Mouse (Mus musculus): ENCODE data around the gene Ndufv1. TPM values are rescaled to one million over a fixed set of nuclear protein-coding genes. Genes with fewer than 3 reads are reported as not detected.
"Not testable (repeated sequence)": the region's sequence is repeated elsewhere in the genome, so short reads cannot be mapped to it uniquely, and the experiment has no call there.

The Ndufv1 gene
- 62.3 TPM in 2 replicates for polyA plus RNA-seq (2012; ENCODE audit: insufficient read depth, insufficient read length, missing spikeins)

DNA sequence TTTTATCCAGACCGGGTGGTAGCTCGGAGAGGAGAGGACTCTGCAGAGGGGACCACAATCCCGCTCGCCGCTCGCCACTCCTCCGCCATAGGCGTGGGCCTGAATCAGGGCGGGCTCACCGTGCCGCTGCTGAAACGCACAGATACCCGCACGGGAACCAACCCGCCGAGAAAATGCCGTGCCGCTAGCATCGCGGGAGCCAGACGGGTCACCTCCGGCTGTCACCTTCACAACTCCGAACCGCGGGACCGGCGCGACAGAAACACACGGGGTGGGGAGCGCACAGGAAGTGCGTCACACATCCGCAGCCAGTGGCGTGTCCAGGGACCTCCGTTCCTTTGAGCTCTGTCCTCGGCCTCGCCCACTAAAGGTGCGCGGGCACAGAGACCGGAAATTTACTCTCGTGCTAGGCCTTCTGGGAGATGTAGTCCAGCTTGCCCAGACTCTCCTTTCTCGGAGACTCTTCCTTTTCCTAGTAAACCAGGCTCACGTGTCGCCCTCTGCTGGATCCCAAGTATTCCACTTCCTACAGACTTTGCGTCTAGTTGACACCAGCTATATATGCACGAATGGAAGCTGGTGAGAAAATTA lies at the start of gene Ndufv1:
Gene Ndufv1 (minus strand): TSS at position 375 of the 591 bp plus-strand sequence.
- Histone ChIP-seq H3K4me3 (ENCODE audit: insufficient read depth, low read length) (peak within 1 kb of the TSS; percentile 91), H3K27ac (ENCODE audit: insufficient read depth, low read depth, low read length) (peak within 1 kb of the TSS; percentile 20), H3K4me1 (ENCODE audit: control insufficient read depth, insufficient read depth, low read length) (peaks cover 6% of the 10 kb centered on the region)
- no peak for TF ChIP-seq POLR2A (IDR thresholded peaks at IDR 0.05; ENCODE audit: borderline replicate concordance, low read depth, low read length)
- TF ChIP-seq CTCF (IDR thresholded peaks at IDR 0.05; ENCODE audit: low read depth, low read length): no peak

DNA sequence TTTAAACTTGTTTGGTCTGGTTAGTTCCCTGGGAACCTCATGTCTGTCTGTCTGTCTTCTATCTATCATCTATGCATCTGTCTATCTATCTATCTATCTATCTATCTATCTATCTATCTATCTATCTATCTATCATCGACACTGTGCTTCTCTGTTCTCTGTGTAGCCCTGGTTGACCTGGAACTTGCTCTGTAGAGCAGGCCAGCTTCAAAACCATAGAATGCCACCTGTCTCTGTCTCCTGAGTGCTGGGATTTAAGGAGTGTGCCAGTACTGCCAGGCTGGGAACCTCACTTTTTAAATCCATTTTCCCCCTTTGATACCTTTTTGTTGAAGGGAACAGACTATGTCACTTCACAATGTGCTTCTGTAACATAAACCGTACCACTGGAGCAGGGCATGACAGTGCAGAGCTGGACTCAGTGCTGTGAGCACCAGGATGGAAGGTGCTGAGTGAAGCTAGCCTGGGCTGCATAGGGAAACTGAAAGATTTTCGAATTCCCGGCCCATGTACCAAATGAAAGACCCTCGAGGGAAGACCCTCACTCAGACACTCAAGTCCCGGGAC lies 48.4 kb upstream of the Ndufv1 start:
- H3K4me3 ChIP-seq (ENCODE audit: insufficient read depth, low read length): no peak overlapping the region
- H3K4me1 ChIP-seq (ENCODE audit: control insufficient read depth, insufficient read depth, low read length): peaks cover 3% of the 10 kb centered on the region; the same call in 1 of the 2 replicates
- no peak for TF ChIP-seq POLR2A (IDR thresholded peaks at IDR 0.05; ENCODE audit: borderline replicate concordance, low read depth, low read length)
- TF ChIP-seq CTCF (IDR thresholded peaks at IDR 0.05; ENCODE audit: low read depth, low read length): no peak
- H3K27ac ChIP-seq (ENCODE audit: insufficient read depth, low read depth, low read length): no peak overlapping the region

DNA sequence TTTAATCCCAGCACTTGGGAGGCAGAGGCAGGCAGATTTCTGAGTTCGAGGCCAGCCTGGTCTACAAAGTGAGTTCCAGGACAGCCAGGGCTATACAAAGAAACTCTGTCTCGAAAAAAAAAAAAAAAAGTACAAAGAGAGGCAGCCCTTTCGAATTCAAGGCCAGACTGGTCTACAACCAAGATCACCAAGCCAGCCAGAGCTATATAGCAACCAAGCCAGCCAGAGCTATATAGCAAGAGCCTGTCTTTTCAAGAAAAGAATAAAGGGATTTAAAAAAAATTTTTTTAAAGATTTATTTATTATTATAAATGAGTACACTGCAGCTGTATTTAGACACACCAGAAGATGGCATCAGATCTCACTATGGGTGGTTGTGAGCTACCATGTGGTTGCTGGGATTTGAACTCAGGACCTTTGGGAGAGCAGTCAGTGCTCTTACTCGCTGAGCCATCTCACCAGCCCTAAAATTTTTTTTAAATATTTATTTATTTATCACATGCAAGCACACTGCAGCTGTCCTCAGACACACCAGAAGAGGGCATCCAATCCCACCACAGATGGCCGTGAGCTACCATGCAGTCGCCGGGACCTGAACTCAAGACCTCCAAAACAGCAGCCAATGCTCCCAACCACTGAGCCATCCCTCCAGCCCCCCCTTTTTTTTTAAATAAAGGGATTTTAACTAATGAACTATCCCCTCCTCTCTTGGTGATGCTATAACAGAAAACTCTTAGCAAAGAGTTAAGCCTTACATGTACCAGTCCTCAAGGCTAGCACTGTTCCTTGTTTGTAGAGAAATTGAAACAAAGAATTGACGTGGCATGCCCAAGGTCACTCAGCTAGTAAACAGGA lies 47.7 kb upstream of the Ndufv1 start:
- not testable (repeated sequence) for H3K4me1 ChIP-seq (ENCODE audit: control insufficient read depth, insufficient read depth, low read length); H3K27ac ChIP-seq (ENCODE audit: insufficient read depth, low read depth, low read length)

DNA sequence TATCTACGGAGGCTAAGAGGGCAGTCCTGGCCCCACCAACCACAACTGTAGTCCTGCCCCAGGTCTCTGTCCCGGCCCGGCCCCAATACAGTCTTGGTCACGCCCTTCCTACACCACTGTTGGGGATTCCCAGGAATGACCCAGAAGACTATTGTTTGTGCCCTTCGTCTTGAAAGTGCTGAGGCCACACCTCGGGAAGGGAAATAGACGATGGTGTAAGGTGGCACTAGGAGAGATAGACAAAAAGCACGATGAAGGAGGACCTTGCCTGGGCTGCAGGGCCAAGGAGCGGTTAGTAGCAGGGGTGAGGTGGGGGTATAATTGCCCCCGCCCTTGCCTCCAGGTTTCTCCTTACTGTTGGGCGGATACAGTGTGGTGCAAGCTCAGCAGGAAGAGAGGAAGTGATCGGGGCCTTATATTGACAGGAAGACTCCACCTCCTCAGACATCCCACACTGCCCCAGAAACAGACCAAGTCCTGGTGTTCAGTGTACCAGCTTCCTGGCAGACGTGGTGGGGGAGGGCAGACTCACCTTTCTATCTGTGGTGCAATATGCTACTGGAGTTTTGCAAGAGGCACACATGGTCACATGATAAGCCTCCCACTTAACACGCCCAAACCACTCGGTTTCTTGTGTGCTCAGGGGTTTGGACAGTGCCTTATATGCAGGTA lies 46.6 kb upstream of the Ndufv1 start, which contains the start of gene Gstp3:
Gene Gstp3 (minus strand): TSS at position 501 of the 672 bp plus-strand sequence.
- TF ChIP-seq POLR2A (IDR thresholded peaks at IDR 0.05; ENCODE audit: borderline replicate concordance, low read depth, low read length) (no peak), CTCF (IDR thresholded peaks at IDR 0.05; ENCODE audit: low read depth, low read length) (no peak)
- Histone ChIP-seq H3K4me3 (ENCODE audit: insufficient read depth, low read length) (no peak within 1 kb of the TSS), H3K27ac (ENCODE audit: insufficient read depth, low read depth, low read length) (no peak within 1 kb of the TSS), H3K4me1 (ENCODE audit: control insufficient read depth, insufficient read depth, low read length) (peaks cover 3% of the 10 kb centered on the region; the same call in 1 of the 2 replicates)

More for the DNA sequence above, 47.7 kb upstream of the Ndufv1 start:
- H3K4me3 ChIP-seq (ENCODE audit: insufficient read depth, low read length): not testable (repeated sequence)

DNA sequence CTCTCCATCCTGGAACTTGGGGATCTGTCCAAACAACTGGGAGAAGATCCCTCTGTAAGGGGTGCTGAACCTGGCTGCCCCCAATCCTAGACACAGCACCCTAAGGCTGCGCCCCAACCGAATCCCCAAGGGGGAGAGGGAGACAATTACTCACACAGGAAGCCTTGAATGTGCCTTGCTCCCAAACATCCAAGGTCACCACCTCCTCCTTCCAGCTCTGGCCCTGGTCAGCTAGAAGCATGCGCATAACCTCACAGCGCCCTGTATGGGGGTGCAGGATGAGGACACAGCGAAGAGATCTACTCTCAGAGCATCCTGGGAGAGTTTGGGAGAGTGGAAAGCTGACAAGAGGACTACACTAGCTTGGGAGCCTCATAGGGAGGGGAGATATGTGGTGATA lies 46.0 kb upstream of the Ndufv1 start:
- Histone ChIP-seq H3K4me1 (ENCODE audit: control insufficient read depth, insufficient read depth, low read length) (peaks cover 3% of the 10 kb centered on the region; the same call in 1 of the 2 replicates), H3K4me3 (ENCODE audit: insufficient read depth, low read length) (no peak overlapping the region)
- TF ChIP-seq CTCF (IDR thresholded peaks at IDR 0.05; ENCODE audit: low read depth, low read length): no peak
- no peak for TF ChIP-seq POLR2A (IDR thresholded peaks at IDR 0.05; ENCODE audit: borderline replicate concordance, low read depth, low read length)

DNA sequence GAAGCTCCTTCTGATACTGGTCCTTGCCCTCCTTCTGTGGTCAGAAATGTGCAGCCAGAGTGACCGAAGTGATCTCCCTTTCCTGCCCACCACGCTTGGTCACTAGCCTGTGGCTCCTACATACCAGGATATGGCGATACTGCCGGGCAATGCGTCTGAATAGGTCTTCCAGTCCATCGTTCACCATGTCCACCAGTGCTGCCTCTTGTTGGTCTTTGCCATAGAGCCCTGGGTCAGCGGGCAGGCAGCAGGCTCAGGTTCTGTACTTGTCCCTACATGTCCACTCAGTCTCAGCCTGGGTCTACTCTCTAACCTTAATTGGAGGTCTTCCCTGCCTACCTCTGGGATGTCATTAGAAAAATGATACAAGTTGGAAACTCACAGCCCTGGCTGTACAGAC lies 45.4 kb upstream of the Ndufv1 start:
- Histone ChIP-seq H3K4me3 (ENCODE audit: insufficient read depth, low read length) (no peak overlapping the region), H3K4me1 (ENCODE audit: control insufficient read depth, insufficient read depth, low read length) (peaks cover 3% of the 10 kb centered on the region; the same call in 1 of the 2 replicates), H3K27ac (ENCODE audit: insufficient read depth, low read depth, low read length) (no peak overlapping the region)
- TF ChIP-seq CTCF (IDR thresholded peaks at IDR 0.05; ENCODE audit: low read depth, low read length): no peak
- TF ChIP-seq POLR2A (IDR thresholded peaks at IDR 0.05; ENCODE audit: borderline replicate concordance, low read depth, low read length): no peak

More for the DNA sequence above, 46.0 kb upstream of the Ndufv1 start:
- no peak overlapping the region for H3K27ac ChIP-seq (ENCODE audit: insufficient read depth, low read depth, low read length)

DNA sequence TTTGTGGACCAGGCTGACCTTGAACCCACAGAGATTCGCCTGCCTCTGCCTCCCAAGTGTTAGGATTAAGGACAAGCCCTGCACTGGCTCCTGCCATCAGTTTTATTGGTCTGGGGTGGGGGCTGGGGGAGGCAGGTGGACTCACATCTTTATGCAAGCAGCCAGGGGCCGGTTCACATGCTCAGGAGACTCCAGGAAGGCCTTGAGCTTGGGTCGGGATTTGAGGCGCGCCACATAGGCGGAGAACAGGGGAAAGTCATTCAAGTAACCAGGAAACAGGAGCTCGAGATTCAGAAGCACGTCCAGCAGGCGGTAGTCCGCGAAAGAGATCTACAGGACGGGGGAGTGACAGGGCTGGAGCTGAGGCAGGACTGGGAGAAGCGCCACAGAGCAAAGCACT lies 44.8 kb upstream of the Ndufv1 start:
- Histone ChIP-seq H3K27ac (ENCODE audit: insufficient read depth, low read depth, low read length) (no peak overlapping the region), H3K4me1 (ENCODE audit: control insufficient read depth, insufficient read depth, low read length) (peaks cover 3% of the 10 kb centered on the region; the same call in 1 of the 2 replicates), H3K4me3 (ENCODE audit: insufficient read depth, low read length) (no peak overlapping the region)
- TF ChIP-seq POLR2A (IDR thresholded peaks at IDR 0.05; ENCODE audit: borderline replicate concordance, low read depth, low read length) (no peak), CTCF (IDR thresholded peaks at IDR 0.05; ENCODE audit: low read depth, low read length) (no peak)

DNA sequence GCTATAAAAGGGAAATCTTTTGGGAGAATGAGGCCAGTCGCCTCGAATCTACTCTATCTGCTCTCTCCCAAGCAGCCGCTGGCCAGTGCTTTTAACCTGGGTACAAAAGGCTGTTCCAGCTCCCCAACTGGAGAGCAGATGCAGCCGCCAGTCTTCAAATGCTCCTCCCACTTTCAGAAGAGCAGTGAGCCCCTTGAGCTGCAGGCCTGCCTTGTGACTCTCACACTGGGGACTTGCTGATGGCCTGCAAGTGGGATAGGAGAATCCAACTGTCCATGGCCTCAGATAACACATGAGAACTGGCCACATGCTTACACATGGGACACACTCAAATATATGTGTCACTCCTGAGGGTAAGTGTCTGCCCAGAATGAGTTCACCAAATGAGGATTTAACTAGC lies 44.1 kb upstream of the Ndufv1 start:
- H3K27ac ChIP-seq (ENCODE audit: insufficient read depth, low read depth, low read length): no peak overlapping the region
- TF ChIP-seq CTCF (IDR thresholded peaks at IDR 0.05; ENCODE audit: low read depth, low read length) (no peak), POLR2A (IDR thresholded peaks at IDR 0.05; ENCODE audit: borderline replicate concordance, low read depth, low read length) (no peak)
- H3K4me1 ChIP-seq (ENCODE audit: control insufficient read depth, insufficient read depth, low read length): peaks cover 3% of the 10 kb centered on the region; the same call in 1 of the 2 replicates
- no peak overlapping the region for H3K4me3 ChIP-seq (ENCODE audit: insufficient read depth, low read length)

DNA sequence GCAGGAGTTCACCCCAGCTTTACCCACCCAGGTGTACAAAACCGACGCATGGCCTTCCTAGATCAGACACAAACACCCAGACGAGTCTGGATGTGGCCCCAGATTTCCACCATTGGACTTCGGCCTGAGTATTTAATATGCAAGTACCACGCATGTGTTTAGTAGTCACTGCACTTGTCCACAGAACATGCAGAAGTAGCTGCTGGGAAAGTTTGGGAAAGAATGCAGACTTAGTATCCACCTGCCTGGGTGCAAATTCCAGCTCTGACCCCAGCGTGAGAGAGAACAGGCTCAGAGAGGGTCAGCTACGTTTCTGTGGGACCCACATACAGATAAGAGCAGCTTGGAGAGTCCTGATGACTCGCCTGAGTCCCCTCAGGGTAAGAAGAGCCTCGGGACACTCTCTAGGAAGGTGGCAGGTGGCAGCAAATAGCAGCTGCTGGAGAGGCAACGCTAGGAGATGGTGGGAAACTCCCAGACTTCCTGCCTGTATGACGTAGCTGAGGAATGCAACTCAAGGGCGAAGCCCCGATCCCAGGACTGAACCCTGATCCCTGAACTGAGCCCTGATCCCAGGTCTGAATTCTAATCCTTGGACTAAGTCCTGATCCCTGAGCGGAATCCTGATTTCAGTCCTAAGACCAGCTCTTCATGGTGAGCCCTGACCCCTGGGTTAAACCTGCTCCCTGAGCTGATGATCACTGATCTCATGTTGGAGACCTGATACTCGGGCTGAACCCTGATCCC lies 43.5 kb upstream of the Ndufv1 start:
- Histone ChIP-seq H3K27ac (ENCODE audit: insufficient read depth, low read depth, low read length) (no peak overlapping the region), H3K4me1 (ENCODE audit: control insufficient read depth, insufficient read depth, low read length) (peaks cover 2% of the 10 kb centered on the region; the same call in 1 of the 2 replicates), H3K4me3 (ENCODE audit: insufficient read depth, low read length) (no peak overlapping the region)
- no peak for TF ChIP-seq POLR2A (IDR thresholded peaks at IDR 0.05; ENCODE audit: borderline replicate concordance, low read depth, low read length)

Data from bone marrow macrophage, adult 2 months (primary cell).